Mouse (Mus musculus) embryonic fibroblast, embryonic 13.5 days (primary cell): ENCODE measurements around the gene Ttc25.

Experiments
- CTCF ChIP-seq: IDR thresholded peaks from 2 replicates; pipeline ENCODE4 v1.5.1; 2011; ENCODE audit warnings: mild to moderate bottlenecking, control low read depth, low read length, moderate library complexity, borderline replicate concordance; ENCODE audit not compliant: insufficient read depth
- POLR2A ChIP-seq: IDR thresholded peaks from 2 replicates; pipeline ENCODE4 v1.6.1; 2011; ENCODE audit warnings: low read depth, mild to moderate bottlenecking, control low read depth, low read length, moderate library complexity

DNA sequence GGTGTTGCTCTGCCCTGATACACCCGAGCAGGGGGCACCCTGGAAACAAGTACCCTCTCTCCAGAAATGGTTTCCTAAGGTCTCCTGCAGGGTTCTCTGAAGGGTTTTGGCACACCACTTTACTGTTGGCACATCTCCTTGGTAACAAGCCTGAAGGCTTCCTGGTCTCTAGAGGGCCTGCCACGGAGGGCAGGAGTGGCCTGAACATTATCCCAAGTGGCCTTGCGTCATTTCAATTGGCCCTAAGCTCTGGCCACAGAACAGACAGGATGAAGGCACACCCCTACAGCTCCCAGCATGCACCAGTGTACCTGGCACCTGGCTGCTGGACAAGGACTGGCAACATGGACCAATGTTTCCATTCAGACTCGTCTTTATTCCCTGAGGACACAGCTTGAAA, 7.4 kb downstream of the Ttc25 start:
- no peak for TF ChIP-seq CTCF
- TF ChIP-seq POLR2A, result no peak
